Mouse (Mus musculus): ENCODE measurements around the gene Glra2.
"Not testable (repeated sequence)": the region's sequence is repeated elsewhere in the genome, so short reads cannot be mapped to it uniquely, and the experiment has no call there.

- not testable (repeated sequence) for TF ChIP-seq CTCF (IDR thresholded peaks at IDR 0.05; ENCODE audit: control insufficient read depth, insufficient read depth, insufficient read length); MAX (IDR thresholded peaks at IDR 0.05); MYOG (IDR thresholded peaks at IDR 0.05; ENCODE audit: control insufficient read depth, extremely low read depth, insufficient read length); USF1 (IDR thresholded peaks at IDR 0.05; ENCODE audit: low read depth); CEBPB (IDR thresholded peaks at IDR 0.05; ENCODE audit: low read depth); MYOD1 (IDR thresholded peaks at IDR 0.05; ENCODE audit: control insufficient read depth, insufficient read length, low read depth); FOSL1 (IDR thresholded peaks at IDR 0.05; ENCODE audit: insufficient read depth, low read length, poor library complexity, severe bottlenecking)
Measured at GRCm38 (mm10) chrX:165182948-165183347, 144.2 kb downstream of the Glra2 start.
